Mouse (Mus musculus) intestine, embryonic 15.5 days (tissue): ENCODE results near the gene Nlrc5. TPM values are rescaled to one million over a fixed set of nuclear protein-coding genes. Genes with fewer than 3 reads are reported as not detected.
"Not testable (repeated sequence)": the region's sequence is repeated elsewhere in the genome, so short reads cannot be mapped to it uniquely, and the experiment has no call there.

ENCODE experiments used
- ATAC-seq: fragments of 200-750 bp; cut with Nextera tagmentation; 2 replicates; pipeline ENCODE4 v1.8.0; 2017; ENCODE audit warnings: moderate TSS enrichment, moderate library complexity
- H3K27ac ChIP-seq: fragments of 300-500 bp; sonication (generic); 2 replicates; pipeline ENCODE4 v1.5.1; 2015; ENCODE audit warnings: mild to moderate bottlenecking, inconsistent platforms
- H3K27me3 ChIP-seq: fragments of 300-500 bp; sonication (generic); replicated peaks from 2 replicates; pipeline ENCODE4 v1.6.1; 2015; ENCODE audit warnings: inconsistent platforms
- H3K36me3 ChIP-seq: fragments of 300-500 bp; sonication (generic); 2 replicates; pipeline ENCODE4 v1.6.1; 2015; ENCODE audit warnings: inconsistent platforms
- H3K4me1 ChIP-seq: fragments of 300-500 bp; sonication (generic); replicated peaks from 2 replicates; pipeline ENCODE4 v1.6.1; 2015; ENCODE audit warnings: inconsistent platforms
- H3K4me2 ChIP-seq: fragments of 300-500 bp; sonication (generic); replicated peaks from 2 replicates; pipeline ENCODE4 v1.6.1; 2015; ENCODE audit warnings: mild to moderate bottlenecking, inconsistent platforms
- H3K4me3 ChIP-seq: fragments of 300-500 bp; sonication (generic); replicated peaks from 2 replicates; pipeline ENCODE4 v1.5.1; 2015; ENCODE audit warnings: inconsistent platforms
- H3K9ac ChIP-seq: fragments of 300-500 bp; sonication (generic); 2 replicates; pipeline ENCODE4 v1.6.1; 2015; ENCODE audit warnings: inconsistent platforms
- H3K9me3 ChIP-seq: fragments of 300-500 bp; sonication (generic); 2 replicates; pipeline ENCODE4 v1.6.1; 2016; ENCODE audit warnings: inconsistent platforms
- WGBS: fragments of 180-500 bp; shearing (Covaris S2); methylation state at CpG from one replicate; pipeline ENCODE4 v1.1.7; 2015; 5-methylcytosine and 5-hydroxymethylcytosine counted together
- polyA plus RNA-seq: library from polyadenylated mRNA; unstranded; fragments of >200 nt; fragmentation: Nextera tagmentation; extraction: Ambion mirVana; gene quantifications from 2 replicates; pipeline ENCODE4 v1.2.1, GENCODE M21; 2015

Gene Nlrc5
- polyA plus RNA-seq, 1 experiment from 2014 or later, result 0.21 TPM

DNA sequence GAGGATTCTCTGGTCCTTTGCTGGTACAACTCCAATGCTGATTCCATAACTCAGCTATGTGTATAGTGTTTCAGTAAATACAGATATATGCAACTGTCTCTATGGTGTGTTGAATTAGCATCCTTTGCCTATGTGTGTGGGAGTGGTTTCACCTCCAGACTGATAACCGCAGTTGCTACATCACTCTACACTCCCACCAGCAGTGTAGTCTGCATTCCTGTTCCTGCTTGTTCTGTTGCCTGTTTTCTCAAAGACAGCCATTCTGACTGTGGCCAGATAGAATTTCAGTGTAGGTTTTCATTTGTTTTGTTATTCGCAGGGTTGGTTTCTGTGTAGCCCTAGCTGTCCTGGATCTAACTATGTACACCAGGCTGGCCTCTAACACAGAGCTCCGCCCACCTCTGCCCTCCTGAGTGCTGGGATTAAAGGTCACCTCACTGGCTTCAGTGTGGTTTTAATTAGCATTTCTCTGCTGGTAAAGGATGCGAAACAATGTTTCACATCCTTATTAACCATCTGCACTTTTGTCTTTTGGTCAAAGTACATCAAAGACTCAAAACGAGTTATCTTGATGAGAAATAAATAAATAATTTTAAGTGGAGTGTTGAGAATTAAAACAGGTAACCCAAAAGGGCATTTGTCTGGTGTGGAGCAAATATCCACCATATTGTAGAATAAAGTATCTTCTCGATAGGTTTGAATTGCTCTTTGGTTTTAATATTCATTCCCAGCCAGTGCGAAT, 13.6 kb downstream of the Nlrc5 start:
- no peak overlapping the region for H3K27ac ChIP-seq
- no peak overlapping the region for H3K4me3 ChIP-seq
- no peaks in the 10 kb centered on the region for H3K27me3 ChIP-seq
- no peaks in the 10 kb centered on the region for H3K36me3 ChIP-seq
- no peaks in the 10 kb centered on the region for H3K4me1 ChIP-seq
- H3K9me3 ChIP-seq, result no peaks in the 10 kb centered on the region
- no peak for ATAC-seq
- no peak overlapping the region for H3K4me2 ChIP-seq
- H3K9ac ChIP-seq, result no peak overlapping the region
- 82% methylated on average over 7 of the region's 7 CpGs for WGBS

DNA sequence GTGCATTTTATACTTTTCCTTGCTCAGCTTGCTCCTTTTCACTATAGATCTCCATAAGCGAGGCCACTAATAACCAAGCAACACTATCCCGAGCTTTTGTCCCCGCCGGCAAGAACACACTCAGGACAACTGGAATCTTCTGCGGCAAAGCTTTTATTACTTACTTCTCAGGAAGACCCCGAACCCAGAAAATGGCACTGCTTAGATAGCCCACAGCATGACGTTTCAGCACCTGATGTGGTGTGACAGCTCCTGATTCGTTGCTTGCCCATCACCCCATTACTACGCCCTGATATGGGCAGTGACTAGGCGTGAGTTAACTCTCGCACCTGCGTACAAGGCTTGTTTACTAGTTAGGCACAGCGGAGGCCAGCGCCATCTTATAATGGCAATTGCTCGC, 18.8 kb downstream of the Nlrc5 start:
- WGBS, result 88% methylated on average over 15 of the region's 15 CpGs
- not testable (repeated sequence) for H3K27ac ChIP-seq, H3K9me3 ChIP-seq, H3K9ac ChIP-seq, ATAC-seq, H3K4me3 ChIP-seq, H3K4me2 ChIP-seq, H3K4me1 ChIP-seq, H3K36me3 ChIP-seq, H3K27me3 ChIP-seq

DNA sequence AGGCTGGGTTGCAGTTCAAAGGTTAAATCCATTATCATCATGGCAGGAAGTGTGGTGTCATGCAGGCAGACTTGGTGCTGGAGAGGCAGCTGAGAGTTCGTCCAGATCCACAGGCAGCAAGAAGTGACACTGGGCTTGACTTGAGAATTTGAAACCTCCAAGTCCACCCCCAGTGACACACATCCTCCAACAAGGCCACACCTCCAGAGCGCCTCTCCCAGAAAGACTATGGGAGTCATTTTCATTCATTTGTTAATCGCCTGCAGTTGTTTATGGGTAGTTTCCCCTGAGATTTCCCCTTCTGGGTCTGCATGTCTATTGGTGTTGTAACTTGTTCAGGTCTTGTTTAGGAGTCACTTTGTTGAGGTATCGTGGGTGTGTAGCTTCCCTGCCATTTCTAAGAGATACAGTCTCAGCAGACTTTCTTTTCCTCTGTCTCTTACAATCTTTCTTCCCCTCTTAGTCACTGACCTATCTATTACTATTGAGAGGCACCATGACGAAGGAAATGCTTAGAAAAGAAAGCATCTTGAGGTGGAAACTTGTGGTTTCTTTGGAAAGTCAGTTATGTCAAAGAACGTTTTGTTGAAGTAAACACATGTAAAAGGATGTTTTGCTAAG, 19.8 kb downstream of the Nlrc5 start:
- no peak overlapping the region for H3K27ac ChIP-seq
- ATAC-seq, result no peak
- no peak overlapping the region for H3K9ac ChIP-seq
- H3K36me3 ChIP-seq, result no peaks in the 10 kb centered on the region
- H3K9me3 ChIP-seq, result no peaks in the 10 kb centered on the region
- H3K4me2 ChIP-seq, result no peak overlapping the region
- no peaks in the 10 kb centered on the region for H3K27me3 ChIP-seq
- 78% methylated on average over 6 of the region's 6 CpGs for WGBS
- no peak overlapping the region for H3K4me3 ChIP-seq
- H3K4me1 ChIP-seq, result no peaks in the 10 kb centered on the region

DNA sequence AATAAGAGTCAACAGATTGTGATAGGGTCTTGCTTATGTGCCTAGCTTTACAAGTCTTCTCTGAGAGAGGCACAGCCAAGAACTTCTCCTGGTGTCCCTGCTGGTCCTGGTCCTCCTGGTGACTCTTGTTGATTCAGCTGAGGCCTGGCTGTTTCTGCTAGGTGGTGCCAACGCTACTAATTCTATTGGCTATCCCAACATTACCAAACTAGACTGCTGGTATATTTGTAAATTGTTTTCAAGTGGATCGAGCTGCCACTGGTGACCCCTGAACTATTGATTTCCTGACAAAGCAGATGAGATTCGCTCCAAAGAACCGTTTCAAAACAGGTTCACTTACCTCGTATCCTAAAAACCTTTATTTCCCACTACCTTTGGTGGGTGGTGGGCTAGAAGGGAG, 20.7 kb downstream of the Nlrc5 start:
- no peaks in the 10 kb centered on the region for H3K36me3 ChIP-seq
- H3K4me1 ChIP-seq, result no peaks in the 10 kb centered on the region
- no peak for ATAC-seq
- H3K9ac ChIP-seq, result no peak overlapping the region
- no peak overlapping the region for H3K4me2 ChIP-seq
- no peak overlapping the region for H3K4me3 ChIP-seq
- no peaks in the 10 kb centered on the region for H3K9me3 ChIP-seq
- no peaks in the 10 kb centered on the region for H3K27me3 ChIP-seq
- WGBS, result 74% methylated on average over 5 of the region's 5 CpGs
- H3K27ac ChIP-seq, result no peak overlapping the region

DNA sequence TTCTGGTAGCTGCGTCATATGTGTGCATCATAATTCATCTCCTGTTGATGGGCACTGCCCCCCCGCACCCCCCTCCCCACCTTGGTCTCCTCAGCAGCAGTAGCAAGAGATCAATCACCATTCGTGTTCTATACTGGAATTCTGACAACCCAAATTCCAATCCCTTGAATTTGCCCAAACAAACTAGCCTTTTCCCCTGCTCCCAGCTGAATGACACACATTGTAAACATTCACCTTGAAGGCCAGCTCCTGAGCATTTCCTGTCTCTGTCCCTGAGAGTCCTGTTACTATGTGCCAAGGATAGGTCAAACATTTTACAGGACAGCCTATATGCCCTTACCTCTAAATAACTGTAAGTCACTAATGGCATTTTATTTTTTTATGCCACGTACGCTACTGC, 21.9 kb downstream of the Nlrc5 start:
- no peak overlapping the region for H3K27ac ChIP-seq
- no peak overlapping the region for H3K4me2 ChIP-seq
- no peak overlapping the region for H3K9ac ChIP-seq
- no peak for ATAC-seq
- 75% methylated on average over 5 of the region's 5 CpGs for WGBS
- H3K4me1 ChIP-seq, result no peaks in the 10 kb centered on the region
- H3K27me3 ChIP-seq, result no peaks in the 10 kb centered on the region
- no peaks in the 10 kb centered on the region for H3K36me3 ChIP-seq
- H3K9me3 ChIP-seq, result no peaks in the 10 kb centered on the region
- H3K4me3 ChIP-seq, result no peak overlapping the region

DNA sequence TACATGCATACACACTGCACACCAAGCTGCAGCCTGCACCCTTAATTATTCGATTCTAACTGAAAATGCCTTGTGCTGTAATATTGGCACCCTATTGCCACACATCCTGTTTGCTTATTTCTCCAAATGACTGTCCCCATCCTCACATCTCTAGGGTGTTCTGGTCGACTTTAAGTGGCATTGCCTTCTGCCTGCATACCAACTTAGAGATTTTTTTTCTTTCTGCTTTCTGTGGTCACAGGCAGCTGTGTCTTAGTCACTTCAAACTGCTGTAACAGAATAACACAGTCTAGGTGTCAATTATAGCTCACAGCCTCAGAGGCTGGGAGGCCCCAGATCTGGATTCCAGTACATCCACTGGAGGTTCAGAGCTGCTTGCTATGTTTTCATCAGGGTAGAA, 24.4 kb downstream of the Nlrc5 start:
- no peaks in the 10 kb centered on the region for H3K36me3 ChIP-seq

DNA sequence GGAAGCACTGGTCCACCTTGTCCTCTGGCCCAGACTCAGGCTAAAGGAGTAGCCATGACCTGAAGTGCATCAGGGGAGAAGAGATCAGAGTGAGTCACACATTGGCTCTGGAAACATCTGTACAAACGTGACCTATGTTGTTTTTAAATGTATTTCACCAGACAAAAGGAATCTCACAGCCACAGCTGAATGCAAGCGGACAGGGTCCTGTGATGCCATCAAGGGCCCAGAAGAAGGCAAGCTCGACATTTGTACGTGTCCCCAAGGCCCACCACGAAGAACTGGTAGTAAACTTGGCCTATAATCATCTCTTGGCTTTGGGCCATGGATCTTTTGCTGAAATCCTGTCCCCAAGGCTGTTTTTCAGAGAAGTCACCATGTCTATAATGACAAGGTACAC, 35.5 kb downstream of the Nlrc5 start:
- Histone ChIP-seq H3K9me3 (no peaks in the 10 kb centered on the region), H3K27ac (no peak overlapping the region), H3K27me3 (no peaks in the 10 kb centered on the region), H3K4me1 (no peaks in the 10 kb centered on the region), H3K36me3 (no peaks in the 10 kb centered on the region), H3K4me2 (no peak overlapping the region), H3K4me3 (no peak overlapping the region), H3K9ac (no peak overlapping the region)
- ATAC-seq, result no peak
- 73% methylated on average over 5 of the region's 5 CpGs for WGBS

More for the DNA sequence above, 24.4 kb downstream of the Nlrc5 start:
- H3K4me1 ChIP-seq, result no peaks in the 10 kb centered on the region
- H3K4me3 ChIP-seq, result no peak overlapping the region
- 63% methylated on average over 2 of the region's 2 CpGs for WGBS
- H3K4me2 ChIP-seq, result no peak overlapping the region
- no peak overlapping the region for H3K27ac ChIP-seq
- H3K9me3 ChIP-seq, result no peaks in the 10 kb centered on the region
- no peak overlapping the region for H3K9ac ChIP-seq
- no peak for ATAC-seq
- H3K27me3 ChIP-seq, result no peaks in the 10 kb centered on the region

DNA sequence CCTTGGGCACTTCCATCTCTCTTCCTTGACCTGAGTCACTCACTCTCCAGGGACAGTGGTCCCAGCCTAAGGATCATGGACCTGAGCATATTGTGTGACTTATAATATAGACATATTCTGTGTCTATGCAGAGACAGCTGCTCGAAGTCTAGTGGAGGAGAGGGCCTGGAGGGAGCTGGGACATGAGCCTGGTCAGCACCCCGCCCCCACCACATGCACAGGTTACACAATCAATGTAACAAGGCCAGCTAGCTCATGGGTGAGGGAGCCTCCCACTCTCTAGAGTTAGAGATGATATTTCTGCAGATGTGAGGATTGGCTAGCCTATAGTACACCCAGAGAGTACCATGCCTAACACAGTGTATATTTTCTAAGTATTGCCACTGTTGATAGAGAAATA, 36.6 kb downstream of the Nlrc5 start:
- H3K36me3 ChIP-seq, result no peaks in the 10 kb centered on the region
- no peak overlapping the region for H3K9ac ChIP-seq
- 58% methylated on average over 2 of the region's 2 CpGs for WGBS
- no peaks in the 10 kb centered on the region for H3K4me1 ChIP-seq
- no peaks in the 10 kb centered on the region for H3K9me3 ChIP-seq
- no peak for ATAC-seq
- H3K4me3 ChIP-seq, result no peak overlapping the region
- H3K27ac ChIP-seq, result no peak overlapping the region
- no peaks in the 10 kb centered on the region for H3K27me3 ChIP-seq
- no peak overlapping the region for H3K4me2 ChIP-seq

DNA sequence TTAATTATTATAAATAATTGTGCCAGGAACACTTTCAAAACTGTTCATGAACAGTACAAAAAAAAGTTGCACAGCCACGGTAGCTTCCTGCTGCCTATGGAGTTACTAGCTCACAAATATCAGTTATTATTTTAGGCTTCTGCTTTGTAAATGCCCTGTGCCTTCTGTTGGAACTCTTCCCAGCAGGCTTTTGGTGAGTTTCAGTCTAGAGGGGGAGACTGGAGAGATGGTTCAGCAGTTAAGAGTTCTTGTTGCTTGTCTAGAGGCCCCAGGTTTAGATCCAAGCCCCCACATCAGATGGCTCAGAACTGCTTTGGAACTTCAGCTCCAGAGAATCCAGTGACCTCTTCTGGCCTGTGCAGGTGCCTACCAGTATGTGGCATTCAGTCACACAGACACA, 37.1 kb downstream of the Nlrc5 start:
- no peak overlapping the region for H3K27ac ChIP-seq
- H3K4me1 ChIP-seq, result no peaks in the 10 kb centered on the region
- H3K27me3 ChIP-seq, result no peaks in the 10 kb centered on the region
- H3K4me2 ChIP-seq, result no peak overlapping the region
- no peak overlapping the region for H3K4me3 ChIP-seq
- WGBS, result 89% methylated on average over 1 of the region's 1 CpGs
- H3K9me3 ChIP-seq, result no peaks in the 10 kb centered on the region
- no peak overlapping the region for H3K9ac ChIP-seq
- H3K36me3 ChIP-seq, result no peaks in the 10 kb centered on the region
- ATAC-seq, result no peak

DNA sequence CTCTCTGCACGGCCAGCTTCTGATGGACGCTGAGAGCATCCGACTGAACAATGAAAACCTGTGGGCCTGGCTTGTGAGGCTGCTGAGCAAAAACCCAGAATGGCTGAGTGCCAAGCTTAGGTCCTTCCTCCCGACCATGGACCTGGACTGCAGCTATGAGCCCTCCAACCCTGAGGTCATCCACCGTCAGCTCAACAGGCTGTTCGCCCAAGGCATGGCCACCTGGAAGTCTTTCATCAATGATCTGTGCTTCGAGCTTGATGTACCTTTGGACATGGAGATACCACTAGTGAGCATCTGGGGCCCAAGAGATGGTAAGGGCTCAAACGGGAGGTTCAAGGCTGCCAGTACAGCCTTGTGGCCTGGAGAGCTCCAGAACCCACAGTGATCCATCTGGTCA, 38.6 kb downstream of the Nlrc5 start:
- Histone ChIP-seq H3K4me3 (no peak overlapping the region), H3K4me2 (no peak overlapping the region), H3K9ac (no peak overlapping the region), H3K27ac (no peak overlapping the region), H3K4me1 (no peaks in the 10 kb centered on the region), H3K27me3 (no peaks in the 10 kb centered on the region), H3K36me3 (no peaks in the 10 kb centered on the region), H3K9me3 (no peaks in the 10 kb centered on the region)
- WGBS, result 87% methylated on average over 8 of the region's 8 CpGs
- no peak for ATAC-seq

DNA sequence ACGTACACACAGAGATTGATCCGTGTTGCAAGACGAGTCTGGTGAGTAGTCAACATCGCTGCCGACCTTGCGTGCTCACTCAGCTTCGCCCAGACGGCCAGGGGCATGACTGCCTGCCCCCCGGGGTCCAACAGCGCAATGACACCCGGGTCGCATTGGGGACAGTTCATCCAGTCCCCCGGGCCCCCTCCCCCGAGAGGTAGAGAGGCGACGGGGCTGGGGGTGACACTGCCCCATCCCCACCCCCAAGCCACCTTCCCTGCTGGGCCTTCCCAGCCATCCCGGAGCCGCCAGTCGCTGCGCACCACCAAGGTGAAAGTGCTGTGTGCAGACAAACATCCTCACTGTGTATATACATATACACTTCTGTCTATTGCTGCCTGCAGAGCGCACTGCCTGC, 39.3 kb downstream of the Nlrc5 start:
- H3K4me2 ChIP-seq, result no peak overlapping the region
- H3K27me3 ChIP-seq, result no peaks in the 10 kb centered on the region
- no peak overlapping the region for H3K27ac ChIP-seq
- H3K4me1 ChIP-seq, result no peaks in the 10 kb centered on the region
- H3K9ac ChIP-seq, result no peak overlapping the region
- H3K4me3 ChIP-seq, result no peak overlapping the region
- no peaks in the 10 kb centered on the region for H3K36me3 ChIP-seq
- ATAC-seq, result no peak
- no peaks in the 10 kb centered on the region for H3K9me3 ChIP-seq
- 78% methylated on average over 21 of the region's 21 CpGs for WGBS

DNA sequence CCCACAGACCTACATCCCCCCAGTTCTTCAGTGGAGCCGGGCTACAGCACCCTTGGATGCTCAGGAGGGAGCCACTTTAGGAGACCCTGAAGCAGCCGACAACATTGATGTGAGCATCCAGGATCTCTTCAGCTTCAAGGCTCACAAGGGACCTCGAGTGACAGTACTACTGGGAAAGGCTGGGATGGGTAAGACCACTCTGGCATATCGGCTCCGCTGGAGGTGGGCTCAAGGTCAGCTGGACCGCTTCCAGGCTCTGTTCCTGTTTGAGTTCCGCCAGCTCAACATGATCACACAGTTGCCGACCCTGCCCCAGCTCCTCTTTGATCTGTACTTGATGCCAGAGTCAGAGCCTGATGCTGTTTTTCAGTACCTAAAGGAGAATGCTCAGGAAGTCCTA, 41.6 kb downstream of the Nlrc5 start:
- Histone ChIP-seq H3K4me1 (no peaks in the 10 kb centered on the region), H3K9me3 (no peaks in the 10 kb centered on the region), H3K9ac (no peak overlapping the region), H3K36me3 (no peaks in the 10 kb centered on the region), H3K27me3 (no peaks in the 10 kb centered on the region; the same call in 1 of the 2 replicates), H3K4me2 (no peak overlapping the region), H3K27ac (no peak overlapping the region), H3K4me3 (no peak overlapping the region)
- WGBS, result 76% methylated on average over 8 of the region's 8 CpGs
- ATAC-seq, result no peak

DNA sequence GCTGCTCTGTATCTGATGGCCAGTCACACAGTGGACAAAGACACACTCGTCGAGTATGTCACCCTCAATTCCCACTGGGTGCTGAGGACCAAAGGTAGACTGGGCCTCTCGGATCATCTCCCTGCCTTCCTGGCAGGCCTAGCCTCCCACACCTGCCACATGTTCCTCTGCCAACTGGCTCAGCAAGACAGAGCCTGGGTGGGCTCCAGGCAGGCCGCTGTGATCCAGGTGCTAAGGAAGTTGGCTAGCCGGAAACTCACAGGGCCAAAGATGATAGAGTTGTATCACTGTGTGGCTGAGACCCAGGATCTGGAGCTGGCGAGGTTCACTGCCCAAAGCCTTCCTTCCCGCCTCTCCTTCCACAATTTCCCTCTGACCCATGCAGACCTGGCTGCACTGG, 42.7 kb downstream of the Nlrc5 start:
- 74% methylated on average over 7 of the region's 7 CpGs for WGBS
- Histone ChIP-seq H3K4me2 (no peak overlapping the region), H3K27ac (no peak overlapping the region), H3K27me3 (no peaks in the 10 kb centered on the region; the same call in 1 of the 2 replicates), H3K9me3 (no peaks in the 10 kb centered on the region), H3K9ac (no peak overlapping the region), H3K36me3 (no peaks in the 10 kb centered on the region), H3K4me1 (no peaks in the 10 kb centered on the region), H3K4me3 (no peak overlapping the region)
- ATAC-seq, result no peak
